Mouse (Mus musculus) liver, embryonic 13.5 days (tissue): ENCODE data around the gene Tmem108. TPM values are rescaled to one million over a fixed set of nuclear protein-coding genes. Genes with fewer than 3 reads are reported as not detected.

Experiments used
- ATAC-seq: fragments of 200-750 bp; cut with Nextera tagmentation; 2 replicates; pipeline ENCODE4 v1.8.0; 2017; ENCODE audit warnings: low read depth, mild to moderate bottlenecking, moderate number of reproducible peaks, moderate library complexity
- DNase-seq: peaks from one replicate; pipeline ENCODE4 v3.0.0; 2022
- H3K27ac ChIP-seq: fragments of 300-500 bp; sonication (generic); 2 replicates; pipeline ENCODE4 v1.5.1; 2015; ENCODE audit warnings: moderate library complexity, mild to moderate bottlenecking, inconsistent platforms
- H3K27me3 ChIP-seq: fragments of 300-500 bp; sonication (generic); 2 replicates; pipeline ENCODE4 v1.6.1; 2015; ENCODE audit warnings: mild to moderate bottlenecking, inconsistent platforms
- H3K36me3 ChIP-seq: fragments of 300-500 bp; sonication (generic); 2 replicates; pipeline ENCODE4 v1.6.1; 2015; ENCODE audit warnings: mild to moderate bottlenecking, inconsistent platforms
- H3K4me1 ChIP-seq: fragments of 300-500 bp; sonication (generic); replicated peaks from 2 replicates; pipeline ENCODE4 v1.6.1; 2015; ENCODE audit warnings: inconsistent platforms
- H3K4me2 ChIP-seq: fragments of 300-500 bp; sonication (generic); 2 replicates; pipeline ENCODE4 v1.6.1; 2015; ENCODE audit warnings: inconsistent platforms, mild to moderate bottlenecking, moderate library complexity
- H3K4me3 ChIP-seq: fragments of 300-500 bp; sonication (generic); replicated peaks from 2 replicates; pipeline ENCODE4 v1.5.1; 2015; ENCODE audit warnings: mild to moderate bottlenecking, inconsistent platforms
- H3K9ac ChIP-seq: fragments of 300-500 bp; sonication (generic); 2 replicates; pipeline ENCODE4 v1.6.1; 2015; ENCODE audit warnings: mild to moderate bottlenecking, inconsistent platforms
- H3K9me3 ChIP-seq: fragments of 300-500 bp; sonication (generic); replicated peaks from 2 replicates; pipeline ENCODE4 v1.6.1; 2016; ENCODE audit warnings: inconsistent platforms
- WGBS: fragments of 180-500 bp; shearing (Covaris S2); methylation state at CpG from one replicate; pipeline ENCODE4 v1.1.7; 2015; ENCODE audit not compliant: insufficient replicate concordance; 5-methylcytosine and 5-hydroxymethylcytosine counted together
- polyA plus RNA-seq: library from polyadenylated mRNA; unstranded; fragments of >200 nt; fragmentation: Nextera tagmentation; extraction: Ambion mirVana; gene quantifications from 2 replicates; pipeline ENCODE4 v1.2.1, GENCODE M21; 2015

Gene Tmem108
- 1.5 and 1.8 TPM in 2 replicates for polyA plus RNA-seq

GRCm38 (mm10) chr9:103761647-103762084, at the start of gene Tmem108:
Gene Tmem108, minus strand, starts transcription at chr9:103761837.
- ATAC-seq (peak; percentile 74), DNase-seq (peak; percentile 21)
- peak within 1 kb of the TSS; percentile 22; the same call in 1 of the 2 replicates for H3K9ac ChIP-seq
- peak within 1 kb of the TSS; percentile 57 for H3K4me3 ChIP-seq
- WGBS: 2% methylated on average over 49 of the region's 51 CpGs
- peak within 1 kb of the TSS; percentile 68 for H3K4me2 ChIP-seq
- no peaks in the 10 kb centered on the region for H3K9me3 ChIP-seq
- H3K27me3 ChIP-seq: peaks cover 46% of the 10 kb centered on the region
- no peaks in the 10 kb centered on the region for H3K36me3 ChIP-seq
- H3K27ac ChIP-seq: no peak within 1 kb of the TSS
- peaks cover 10% of the 10 kb centered on the region for H3K4me1 ChIP-seq

GRCm38 (mm10) chr9:103789029-103789428, 27.4 kb upstream of the Tmem108 start:
- WGBS: 35% methylated on average over 1 of the region's 1 CpGs
- Histone ChIP-seq H3K9me3 (no peaks in the 10 kb centered on the region), H3K27ac (no peak overlapping the region), H3K36me3 (no peaks in the 10 kb centered on the region), H3K4me1 (no peaks in the 10 kb centered on the region), H3K4me3 (no peak overlapping the region), H3K4me2 (no peak overlapping the region), H3K27me3 (no peaks in the 10 kb centered on the region), H3K9ac (no peak overlapping the region)
- no peak for ATAC-seq
- no peak for DNase-seq

DNA sequence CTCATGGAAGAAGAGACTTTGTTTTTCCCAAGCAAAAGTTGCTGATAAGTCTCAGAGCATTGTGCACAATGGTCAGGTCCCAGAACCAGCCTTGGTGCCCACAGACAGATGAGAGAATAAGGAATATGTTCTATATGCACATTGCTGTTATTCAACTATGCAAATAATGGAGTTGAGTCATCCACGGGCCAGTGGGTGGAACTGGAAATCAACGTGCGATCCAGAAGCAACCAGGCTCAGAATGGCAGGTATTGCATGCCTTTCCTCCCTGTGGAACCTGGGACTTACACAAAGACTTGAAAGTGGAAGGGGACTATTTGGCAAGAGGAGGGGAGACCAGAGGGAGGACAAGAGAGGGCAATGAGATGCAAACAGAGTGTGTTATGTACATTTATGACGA, 22.5 kb upstream of the Tmem108 start:
- H3K4me1 ChIP-seq: no peaks in the 10 kb centered on the region
- H3K27me3 ChIP-seq: no peaks in the 10 kb centered on the region
- no peak overlapping the region for H3K9ac ChIP-seq
- no peak overlapping the region for H3K4me3 ChIP-seq
- WGBS: 78% methylated on average over 4 of the region's 4 CpGs
- no peak for DNase-seq
- ATAC-seq: no peak
- H3K4me2 ChIP-seq: no peak overlapping the region
- no peak overlapping the region for H3K27ac ChIP-seq
- no peaks in the 10 kb centered on the region for H3K9me3 ChIP-seq
- no peaks in the 10 kb centered on the region for H3K36me3 ChIP-seq

GRCm38 (mm10) chr9:103783276-103783675, 21.6 kb upstream of the Tmem108 start:
- Histone ChIP-seq H3K4me3 (no peak overlapping the region), H3K9me3 (no peaks in the 10 kb centered on the region), H3K4me2 (no peak overlapping the region), H3K4me1 (no peaks in the 10 kb centered on the region), H3K36me3 (no peaks in the 10 kb centered on the region), H3K9ac (no peak overlapping the region), H3K27me3 (no peaks in the 10 kb centered on the region), H3K27ac (no peak overlapping the region)
- ATAC-seq (no peak), DNase-seq (no peak)
- WGBS: 72% methylated on average over 16 of the region's 16 CpGs

GRCm38 (mm10) chr9:103782306-103782705, 20.7 kb upstream of the Tmem108 start:
- H3K36me3 ChIP-seq: no peaks in the 10 kb centered on the region

DNA sequence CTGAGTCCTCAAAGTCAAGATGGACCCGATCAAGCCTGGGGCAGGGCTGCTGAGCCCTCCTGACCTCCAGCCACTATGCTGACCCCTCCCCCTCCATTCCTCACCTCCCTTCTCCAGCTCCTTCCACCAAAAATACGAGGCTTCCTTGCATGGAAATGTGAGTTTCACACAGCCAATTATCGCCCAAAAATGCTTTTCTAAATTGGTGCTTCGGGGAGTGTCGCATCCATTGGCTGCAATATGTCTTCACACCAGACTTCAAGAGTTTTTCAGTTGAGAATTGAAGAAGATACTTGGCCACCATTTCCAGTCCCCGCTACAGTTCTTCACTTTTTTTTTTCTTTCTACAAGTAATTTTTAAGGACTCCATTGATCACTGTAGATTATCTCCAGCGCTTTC, 19.8 kb upstream of the Tmem108 start:
- WGBS: 63% methylated on average over 7 of the region's 7 CpGs
- ATAC-seq (no peak), DNase-seq (no peak)

More at GRCm38 (mm10) chr9:103782306-103782705, 20.7 kb upstream of the Tmem108 start:
- Histone ChIP-seq H3K9me3 (no peaks in the 10 kb centered on the region; the same call in 1 of the 2 replicates), H3K27me3 (no peaks in the 10 kb centered on the region), H3K9ac (no peak overlapping the region), H3K4me3 (no peak overlapping the region), H3K27ac (no peak overlapping the region), H3K4me2 (no peak overlapping the region), H3K4me1 (no peaks in the 10 kb centered on the region)
- no peak for ATAC-seq
- 49% methylated on average over 7 of the region's 7 CpGs for WGBS
- DNase-seq: no peak

GRCm38 (mm10) chr9:103780598-103780997, 19.0 kb upstream of the Tmem108 start:
- H3K36me3 ChIP-seq: no peaks in the 10 kb centered on the region
- no peaks in the 10 kb centered on the region for H3K27me3 ChIP-seq
- WGBS: 64% methylated on average over 4 of the region's 4 CpGs
- no peak overlapping the region for H3K27ac ChIP-seq
- no peaks in the 10 kb centered on the region; the same call in 1 of the 2 replicates for H3K9me3 ChIP-seq
- DNase-seq: no peak
- no peak overlapping the region for H3K4me3 ChIP-seq
- no peak overlapping the region for H3K9ac ChIP-seq
- no peaks in the 10 kb centered on the region for H3K4me1 ChIP-seq
- ATAC-seq: no peak
- H3K4me2 ChIP-seq: no peak overlapping the region

More for the DNA sequence above, 19.8 kb upstream of the Tmem108 start:
- Histone ChIP-seq H3K4me2 (no peak overlapping the region), H3K9me3 (no peaks in the 10 kb centered on the region; the same call in 1 of the 2 replicates), H3K27ac (no peak overlapping the region), H3K36me3 (no peaks in the 10 kb centered on the region), H3K4me3 (no peak overlapping the region), H3K27me3 (no peaks in the 10 kb centered on the region), H3K4me1 (no peaks in the 10 kb centered on the region), H3K9ac (no peak overlapping the region)

GRCm38 (mm10) chr9:103778185-103778584, 16.5 kb upstream of the Tmem108 start:
- Histone ChIP-seq H3K27me3 (no peaks in the 10 kb centered on the region), H3K4me3 (no peak overlapping the region), H3K9ac (no peak overlapping the region), H3K9me3 (no peaks in the 10 kb centered on the region; the same call in 1 of the 2 replicates), H3K27ac (no peak overlapping the region), H3K4me1 (no peaks in the 10 kb centered on the region), H3K36me3 (no peaks in the 10 kb centered on the region), H3K4me2 (no peak overlapping the region)
- ATAC-seq: no peak
- no peak for DNase-seq
- WGBS: 29% methylated on average over 1 of the region's 1 CpGs

GRCm38 (mm10) chr9:103761151-103761571, 476 bp downstream of the Tmem108 start:
- peak overlapping the region; percentile 57 for H3K4me3 ChIP-seq
- H3K9me3 ChIP-seq: no peaks in the 10 kb centered on the region
- ATAC-seq (no peak), DNase-seq (no peak)
- H3K4me1 ChIP-seq: peaks cover 10% of the 10 kb centered on the region
- no peaks in the 10 kb centered on the region for H3K36me3 ChIP-seq
- peaks cover 46% of the 10 kb centered on the region for H3K27me3 ChIP-seq
- peak overlapping the region; percentile 68 for H3K4me2 ChIP-seq
- peak overlapping the region; percentile 22; the same call in 1 of the 2 replicates for H3K9ac ChIP-seq
- H3K27ac ChIP-seq: no peak overlapping the region
- WGBS: under 1% methylated on average over 30 of the region's 30 CpGs

GRCm38 (mm10) chr9:103760356-103760755, 1.3 kb downstream of the Tmem108 start:
- WGBS: 27% methylated on average over 8 of the region's 8 CpGs
- Histone ChIP-seq H3K9me3 (no peaks in the 10 kb centered on the region), H3K4me1 (peaks cover 10% of the 10 kb centered on the region), H3K4me2 (no peak overlapping the region), H3K27me3 (peaks cover 46% of the 10 kb centered on the region), H3K27ac (no peak overlapping the region), H3K9ac (no peak overlapping the region), H3K36me3 (no peaks in the 10 kb centered on the region), H3K4me3 (no peak overlapping the region)
- no peak for ATAC-seq
- DNase-seq: no peak

GRCm38 (mm10) chr9:103759829-103760228, 1.8 kb downstream of the Tmem108 start:
- H3K4me3 ChIP-seq: no peak overlapping the region
- ATAC-seq (no peak), DNase-seq (no peak)
- H3K27me3 ChIP-seq: peaks cover 46% of the 10 kb centered on the region
- peaks cover 10% of the 10 kb centered on the region for H3K4me1 ChIP-seq
- H3K9ac ChIP-seq: no peak overlapping the region
- no peaks in the 10 kb centered on the region for H3K36me3 ChIP-seq
- 32% methylated on average over 9 of the region's 9 CpGs for WGBS
- no peak overlapping the region for H3K27ac ChIP-seq
- no peak overlapping the region for H3K4me2 ChIP-seq
- H3K9me3 ChIP-seq: no peaks in the 10 kb centered on the region
